Mouse (Mus musculus): ENCODE data around the gene Papola. TPM values are rescaled to one million over a fixed set of nuclear protein-coding genes. Genes with fewer than 3 reads are reported as not detected.

Papola gene
- polyA plus RNA-seq, 1 experiment = 78.6 TPM

GRCm38 (mm10) chr12:105739656-105740055, 44.8 kb upstream of the Papola start:
- Histone ChIP-seq H3K4me2 (ENCODE audit: low read depth) (no peak overlapping the region), H3ac (ENCODE audit: control insufficient read depth, insufficient read length) (no peak overlapping the region), H3K4me3 (no peak overlapping the region), H3K79me2 (ENCODE audit: control insufficient read depth, insufficient read depth) (no peaks in the 10 kb centered on the region), H3K36me3 (ENCODE audit: control insufficient read depth, insufficient read depth) (no peaks in the 10 kb centered on the region), H3K27me3 (ENCODE audit: control insufficient read depth, insufficient read depth, insufficient read length) (no peaks in the 10 kb centered on the region)
- no peak for TF ChIP-seq TCF12 (IDR thresholded peaks at IDR 0.05; ENCODE audit: insufficient read depth, poor library complexity, severe bottlenecking)
- no peak for TF ChIP-seq SRF (IDR thresholded peaks at IDR 0.05; ENCODE audit: control insufficient read depth, insufficient read length, low read depth)
- no peak for TF ChIP-seq CEBPB (IDR thresholded peaks at IDR 0.05; ENCODE audit: insufficient read depth, poor library complexity, severe bottlenecking)
- no peak for TF ChIP-seq TCF3 (IDR thresholded peaks at IDR 0.05; ENCODE audit: insufficient read length, low read depth)
- no peak for TF ChIP-seq POLR2A (IDR thresholded peaks at IDR 0.05; ENCODE audit: insufficient read length, low read depth)
- TF ChIP-seq E2F4 (IDR thresholded peaks at IDR 0.05; ENCODE audit: insufficient read depth) = no peak
- no peak for TF ChIP-seq MYOG (IDR thresholded peaks at IDR 0.05; ENCODE audit: control insufficient read depth in 1 of 3, insufficient read depth in 1 of 3, insufficient read length in 2 of 3, low read depth in 2 of 3)
- no peak for TF ChIP-seq MAX (IDR thresholded peaks at IDR 0.05; ENCODE audit: low read depth)
- TF ChIP-seq REST (IDR thresholded peaks at IDR 0.05; ENCODE audit: insufficient read depth, insufficient read length) = no peak
- TF ChIP-seq MYOD1 (IDR thresholded peaks at IDR 0.05; ENCODE audit: control insufficient read depth in 1 of 3, insufficient read length in 2 of 3, low read depth in 2 of 3) = no peak
- TF ChIP-seq USF1 (IDR thresholded peaks at IDR 0.05; ENCODE audit: low read depth) = no peak
- no peak for TF ChIP-seq POLR2AphosphoS2 (IDR thresholded peaks at IDR 0.05; ENCODE audit: insufficient read length, low read depth)

GRCm38 (mm10) chr12:105748114-105748513, 36.4 kb upstream of the Papola start:
- no peaks in the 10 kb centered on the region for H3K27me3 ChIP-seq (ENCODE audit: control insufficient read depth, insufficient read depth, insufficient read length)
- no peak for TF ChIP-seq TCF12 (IDR thresholded peaks at IDR 0.05; ENCODE audit: insufficient read depth, poor library complexity, severe bottlenecking)
- TF ChIP-seq POLR2A (IDR thresholded peaks at IDR 0.05; ENCODE audit: insufficient read length, low read depth) = no peak
- no peak for TF ChIP-seq CEBPB (IDR thresholded peaks at IDR 0.05; ENCODE audit: insufficient read depth, poor library complexity, severe bottlenecking)
- no peak for TF ChIP-seq MYOD1 (IDR thresholded peaks at IDR 0.05; ENCODE audit: control insufficient read depth in 1 of 3, insufficient read length in 2 of 3, low read depth in 2 of 3)
- TF ChIP-seq REST (IDR thresholded peaks at IDR 0.05; ENCODE audit: insufficient read depth, insufficient read length) = no peak
- no peak for TF ChIP-seq E2F4 (IDR thresholded peaks at IDR 0.05; ENCODE audit: insufficient read depth)
- no peak for TF ChIP-seq TCF3 (IDR thresholded peaks at IDR 0.05; ENCODE audit: insufficient read length, low read depth)
- TF ChIP-seq POLR2AphosphoS2 (IDR thresholded peaks at IDR 0.05; ENCODE audit: insufficient read length, low read depth) = no peak
- TF ChIP-seq SRF (IDR thresholded peaks at IDR 0.05; ENCODE audit: control insufficient read depth, insufficient read length, low read depth) = no peak
- TF ChIP-seq MAX (IDR thresholded peaks at IDR 0.05; ENCODE audit: low read depth) = no peak
- no peak for TF ChIP-seq USF1 (IDR thresholded peaks at IDR 0.05; ENCODE audit: low read depth)
- no peak for TF ChIP-seq MYOG (IDR thresholded peaks at IDR 0.05; ENCODE audit: control insufficient read depth in 1 of 3, insufficient read depth in 1 of 3, insufficient read length in 2 of 3, low read depth in 2 of 3)
- no peaks in the 10 kb centered on the region for H3K36me3 ChIP-seq (ENCODE audit: control insufficient read depth, insufficient read depth)
- no peaks in the 10 kb centered on the region for H3K79me2 ChIP-seq (ENCODE audit: control insufficient read depth, insufficient read depth)
- H3K4me3 ChIP-seq = no peak overlapping the region
- no peak overlapping the region for H3K4me2 ChIP-seq (ENCODE audit: low read depth)
- no peak overlapping the region for H3ac ChIP-seq (ENCODE audit: control insufficient read depth, insufficient read length)

GRCm38 (mm10) chr12:105753813-105754212, 30.7 kb upstream of the Papola start:
- Histone ChIP-seq H3K4me2 (ENCODE audit: low read depth) (no peak overlapping the region), H3K79me2 (ENCODE audit: control insufficient read depth, insufficient read depth) (no peaks in the 10 kb centered on the region), H3ac (ENCODE audit: control insufficient read depth, insufficient read length) (no peak overlapping the region), H3K27me3 (ENCODE audit: control insufficient read depth, insufficient read depth, insufficient read length) (no peaks in the 10 kb centered on the region), H3K36me3 (ENCODE audit: control insufficient read depth, insufficient read depth) (no peaks in the 10 kb centered on the region), H3K4me3 (no peak overlapping the region)
- TF ChIP-seq USF1 (IDR thresholded peaks at IDR 0.05; ENCODE audit: low read depth) (no peak), MYOD1 (IDR thresholded peaks at IDR 0.05; ENCODE audit: control insufficient read depth in 1 of 3, insufficient read length in 2 of 3, low read depth in 2 of 3) (no peak), POLR2A (IDR thresholded peaks at IDR 0.05; ENCODE audit: insufficient read length, low read depth) (no peak), E2F4 (IDR thresholded peaks at IDR 0.05; ENCODE audit: insufficient read depth) (no peak), CEBPB (IDR thresholded peaks at IDR 0.05; ENCODE audit: insufficient read depth, poor library complexity, severe bottlenecking) (no peak), POLR2AphosphoS2 (IDR thresholded peaks at IDR 0.05; ENCODE audit: insufficient read length, low read depth) (no peak), SRF (IDR thresholded peaks at IDR 0.05; ENCODE audit: control insufficient read depth, insufficient read length, low read depth) (no peak), REST (IDR thresholded peaks at IDR 0.05; ENCODE audit: insufficient read depth, insufficient read length) (no peak), MYOG (IDR thresholded peaks at IDR 0.05; ENCODE audit: control insufficient read depth in 1 of 3, insufficient read depth in 1 of 3, insufficient read length in 2 of 3, low read depth in 2 of 3) (no peak), TCF12 (IDR thresholded peaks at IDR 0.05; ENCODE audit: insufficient read depth, poor library complexity, severe bottlenecking) (no peak), TCF3 (IDR thresholded peaks at IDR 0.05; ENCODE audit: insufficient read length, low read depth) (no peak), MAX (IDR thresholded peaks at IDR 0.05; ENCODE audit: low read depth) (no peak)

GRCm38 (mm10) chr12:105757816-105758497, 26.5 kb upstream of the Papola start:
- Histone ChIP-seq H3K4me3 (no peak overlapping the region), H3K4me2 (ENCODE audit: low read depth) (no peak overlapping the region), H3K36me3 (ENCODE audit: control insufficient read depth, insufficient read depth) (no peaks in the 10 kb centered on the region), H3ac (ENCODE audit: control insufficient read depth, insufficient read length) (no peak overlapping the region), H3K27me3 (ENCODE audit: control insufficient read depth, insufficient read depth, insufficient read length) (peaks cover 10% of the 10 kb centered on the region), H3K79me2 (ENCODE audit: control insufficient read depth, insufficient read depth) (no peaks in the 10 kb centered on the region)
- TF ChIP-seq SRF (IDR thresholded peaks at IDR 0.05; ENCODE audit: control insufficient read depth, insufficient read length, low read depth) (no peak), MYOD1 (IDR thresholded peaks at IDR 0.05; ENCODE audit: control insufficient read depth in 1 of 3, insufficient read length in 2 of 3, low read depth in 2 of 3) (no peak), TCF3 (IDR thresholded peaks at IDR 0.05; ENCODE audit: insufficient read length, low read depth) (no peak), E2F4 (IDR thresholded peaks at IDR 0.05; ENCODE audit: insufficient read depth) (no peak), POLR2A (IDR thresholded peaks at IDR 0.05; ENCODE audit: insufficient read length, low read depth) (no peak), TCF12 (IDR thresholded peaks at IDR 0.05; ENCODE audit: insufficient read depth, poor library complexity, severe bottlenecking) (no peak)
